In genomic region chr6:124768704-124769044, GRCm38 (mm10) we compare ENCODE assay signal across 8 mouse cellular contexts. TPM values are rescaled to one million over a fixed set of nuclear protein-coding genes. Genes with fewer than 3 reads are reported as not detected.
DNase-seq lines count a peak whose midpoint lies in the region; ATAC-seq and TF ChIP-seq lines count a peak whose summit lies in the region.

No protein-coding gene starts in this region.

- no peaks in the 10 kb centered on the region for H3K4me1 ChIP-seq in heart, adult 2 months (ENCODE audit: control insufficient read depth, insufficient read depth, low read length)
- peaks cover 2% of the 10 kb centered on the region for H3K4me1 ChIP-seq in ES-Bruce4 (ENCODE audit: control insufficient read depth, insufficient read depth, low read length)
- H3K4me1 ChIP-seq in heart, postnatal 0 days (ENCODE audit: control insufficient read depth, insufficient read depth): peaks cover 7% of the 10 kb centered on the region; the same call in 1 of the 2 replicates
- H3K4me1 ChIP-seq in megakaryocyte, embryonic 14.5 days: peaks cover 35% of the 10 kb centered on the region

- ATAC-seq in heart, postnatal 0 days (ENCODE audit: insufficient read depth, low read depth): no peak

- TF ChIP-seq CTCF in heart, adult 2 months (IDR thresholded peaks at IDR 0.05): no peak
- no peak for TF ChIP-seq CTCF in ES-Bruce4 (IDR thresholded peaks at IDR 0.05; ENCODE audit: low read depth, low read length)
- TF ChIP-seq CTCF in heart, postnatal 0 days (IDR thresholded peaks at IDR 0.05; ENCODE audit: low read depth): no peak

- no peaks in the 10 kb centered on the region for H3K79me2 ChIP-seq in heart, adult 2 months (replicated peaks; ENCODE audit: control insufficient read depth, insufficient read depth, low read length)

- H3K27ac ChIP-seq in heart, adult 2 months: no peak overlapping the region
- no peak overlapping the region for H3K27ac ChIP-seq in ES-Bruce4 (ENCODE audit: insufficient read depth, low read length)
- no peak overlapping the region for H3K27ac ChIP-seq in heart, postnatal 0 days (ENCODE audit: low read depth)

- TF ChIP-seq EP300 in heart, adult 2 months (IDR thresholded peaks at IDR 0.05; ENCODE audit: insufficient read depth, low read depth, low read length): no peak
- TF ChIP-seq EP300 in ES-Bruce4 (IDR thresholded peaks at IDR 0.05; ENCODE audit: insufficient read depth, low read depth, low read length): no peak
- TF ChIP-seq EP300 in heart, postnatal 0 days (IDR thresholded peaks at IDR 0.05; ENCODE audit: low read depth): no peak

- no peak for DNase-seq in heart, adult 2 months
- DNase-seq in heart, adult 9 months (ENCODE audit: low spot score in 2 of 2): no peak
- peak; percentile 3 for DNase-seq in heart, postnatal 0 days (ENCODE audit: low spot score)
- no peak for DNase-seq in urinary bladder, postnatal 4 days (ENCODE audit: low spot score in 2 of 2)
- no peak for DNase-seq in thymus, postnatal 36 days
- no peak for DNase-seq in urinary bladder, postnatal 10 days (ENCODE audit: low spot score)

- no peaks in the 10 kb centered on the region for H3K36me3 ChIP-seq in heart, adult 2 months (ENCODE audit: control insufficient read depth, insufficient read depth, low read length)
- no peaks in the 10 kb centered on the region for H3K36me3 ChIP-seq in ES-Bruce4 (ENCODE audit: control insufficient read depth, insufficient read depth, low read length, poor library complexity, severe bottlenecking)
- no peaks in the 10 kb centered on the region for H3K36me3 ChIP-seq in heart, postnatal 0 days (replicated peaks; ENCODE audit: control insufficient read depth, insufficient read depth, low read length)
- H3K36me3 ChIP-seq in megakaryocyte, embryonic 14.5 days (replicated peaks; ENCODE audit: low read length): peaks cover 20% of the 10 kb centered on the region

- H3K9me3 ChIP-seq in ES-Bruce4 (replicated peaks; ENCODE audit: control insufficient read depth, insufficient read depth, low read length, poor library complexity, severe bottlenecking): no peaks in the 10 kb centered on the region
- H3K9me3 ChIP-seq in heart, postnatal 0 days (replicated peaks; ENCODE audit: control insufficient read depth, low read length): no peaks in the 10 kb centered on the region
- no peaks in the 10 kb centered on the region for H3K9me3 ChIP-seq in megakaryocyte, embryonic 14.5 days

- no peak overlapping the region for H3K9ac ChIP-seq in heart, adult 2 months (ENCODE audit: low read depth, low read length)
- peak overlapping the region; percentile 43; the same call in 1 of the 2 replicates for H3K9ac ChIP-seq in ES-Bruce4 (ENCODE audit: low read depth, poor library complexity, severe bottlenecking)
- no peak overlapping the region for H3K9ac ChIP-seq in heart, postnatal 0 days (replicated peaks; ENCODE audit: low read depth, low read length)

- 20% methylated on average over 9 of the region's 9 CpGs for WGBS in heart, adult 2 months
- 13% methylated on average over 9 of the region's 9 CpGs for WGBS in heart, postnatal 0 days

- H3K4me2 ChIP-seq in heart, postnatal 0 days (ENCODE audit: low read depth, low read length): peak overlapping the region; percentile 86

- peaks cover 3% of the 10 kb centered on the region; the same call in 1 of the 2 replicates for H3K27me3 ChIP-seq in heart, adult 2 months (ENCODE audit: control insufficient read depth, insufficient read depth, low read length)
- no peaks in the 10 kb centered on the region for H3K27me3 ChIP-seq in ES-Bruce4 (ENCODE audit: control insufficient read depth, insufficient read depth, low read length, poor library complexity, severe bottlenecking)
- H3K27me3 ChIP-seq in heart, postnatal 0 days (ENCODE audit: control insufficient read depth, insufficient read depth, low read length): 0 out of 2 replicates have a peak, but pooled peaks cover 7% of the 10 kb centered on the region
- H3K27me3 ChIP-seq in megakaryocyte, embryonic 14.5 days (replicated peaks): peaks cover 66% of the 10 kb centered on the region

- intact Hi-C loops in heart, adult 2 months (cut with DNase I): no loop called here

- peak overlapping the region; percentile 51 for H3K4me3 ChIP-seq in heart, adult 2 months
- peak overlapping the region; percentile 75 for H3K4me3 ChIP-seq in ES-Bruce4 (ENCODE audit: low read depth, low read length)
- H3K4me3 ChIP-seq in heart, postnatal 0 days (ENCODE audit: low read depth, low read length): peak overlapping the region; percentile 50
- peak overlapping the region; percentile 93 for H3K4me3 ChIP-seq in megakaryocyte, embryonic 14.5 days (replicated peaks)

- TF ChIP-seq POLR2A in heart, adult 2 months (IDR thresholded peaks at IDR 0.05; ENCODE audit: insufficient read depth, low read depth, low read length): no peak
- no peak for TF ChIP-seq POLR2A in ES-Bruce4 (IDR thresholded peaks at IDR 0.05; ENCODE audit: insufficient read depth, low read length)

RNA-seq across cellular contexts. Expression of gene Eno2, which starts 0.8 kb away (rescaled TPM):
- 1 to 10 TPM; 2.4 to 2.7 TPM for total RNA-seq in heart, adult 2 months (2021)
- 2.4 and 2.7 TPM in 2 replicates for polyA plus RNA-seq in heart, adult 2 months (2012; rRNA removed)
- polyA plus RNA-seq in ES-Bruce4 (2011; ENCODE audit: insufficient read depth, insufficient read length, low read depth, missing spikeins): 7.4 and 8.3 TPM in 2 replicates
- 1.7 and 4.1 TPM in 2 replicates for total RNA-seq in heart, postnatal 0 days (2014; rRNA removed; ENCODE audit: low replicate concordance)
- polyA plus RNA-seq in heart, postnatal 0 days (2015; fragmentation: Nextera tagmentation; extraction: Ambion mirVana): 1.3 and 1.5 TPM in 2 replicates
- polyA plus RNA-seq in megakaryocyte, embryonic 14.5 days (2012; ENCODE audit: insufficient read depth, low replicate concordance): 5.8 and 6.2 TPM in 2 replicates

RNA-seq across cellular contexts. Expression of gene Lrrc23, which starts 10.9 kb away (rescaled TPM):
- not detected for total RNA-seq in heart, adult 2 months (2021)
- polyA plus RNA-seq in heart, adult 2 months (2012; rRNA removed): 0.53 and 3.2 TPM in 2 replicates
- polyA plus RNA-seq in ES-Bruce4 (2011; ENCODE audit: insufficient read depth, insufficient read length, low read depth, missing spikeins): 0.84 TPM in 1 of 2 replicates, not detected in the other
- total RNA-seq in heart, postnatal 0 days (2014; rRNA removed; ENCODE audit: low replicate concordance): not detected in 2 replicates
- polyA plus RNA-seq in heart, postnatal 0 days (2015; fragmentation: Nextera tagmentation; extraction: Ambion mirVana): 0.95 TPM in 1 of 2 replicates, not detected in the other
- polyA plus RNA-seq in megakaryocyte, embryonic 14.5 days (2012; ENCODE audit: insufficient read depth, low replicate concordance): not detected in 2 replicates

RNA-seq across cellular contexts. Expression of gene Atn1, which starts 12.3 kb away (rescaled TPM):
- 10 to 100 TPM; 44.3 to 47.8 TPM for total RNA-seq in heart, adult 2 months (2021)
- polyA plus RNA-seq in heart, adult 2 months (2012; rRNA removed): 24.5 and 32.8 TPM in 2 replicates
- polyA plus RNA-seq in ES-Bruce4 (2011; ENCODE audit: insufficient read depth, insufficient read length, low read depth, missing spikeins): 32.0 and 35.2 TPM in 2 replicates
- 7.8 and 8.5 TPM in 2 replicates for total RNA-seq in heart, postnatal 0 days (2014; rRNA removed; ENCODE audit: low replicate concordance)
- 5.4 and 6.0 TPM in 2 replicates for polyA plus RNA-seq in heart, postnatal 0 days (2015; fragmentation: Nextera tagmentation; extraction: Ambion mirVana)
- polyA plus RNA-seq in megakaryocyte, embryonic 14.5 days (2012; ENCODE audit: insufficient read depth, low replicate concordance): 38.5 and 97.6 TPM in 2 replicates

RNA-seq across cellular contexts. Expression of gene Gm45234, which starts 12.9 kb away (rescaled TPM):
- 1 to 10 TPM in 1 of 2 experiments, not detected in 1; 1.9 TPM for total RNA-seq in heart, adult 2 months (2021)
- polyA plus RNA-seq in heart, adult 2 months (2012; rRNA removed): not detected in 2 replicates
- polyA plus RNA-seq in ES-Bruce4 (2011; ENCODE audit: insufficient read depth, insufficient read length, low read depth, missing spikeins): 0.59 TPM in 1 of 2 replicates, not detected in the other
- not detected in 2 replicates for total RNA-seq in heart, postnatal 0 days (2014; rRNA removed; ENCODE audit: low replicate concordance)
- not detected in 2 replicates for polyA plus RNA-seq in heart, postnatal 0 days (2015; fragmentation: Nextera tagmentation; extraction: Ambion mirVana)
- 43.0 TPM in 1 of 2 replicates, not detected in the other for polyA plus RNA-seq in megakaryocyte, embryonic 14.5 days (2012; ENCODE audit: insufficient read depth, low replicate concordance)

RNA-seq across cellular contexts. Expression of gene Grcc10, which starts 27.5 kb away (rescaled TPM):
- 100 to 1,000 TPM; 280 to 314 TPM for total RNA-seq in heart, adult 2 months (2021)
- 296 and 328 TPM in 2 replicates for polyA plus RNA-seq in heart, adult 2 months (2012; rRNA removed)
- 93.5 and 105 TPM in 2 replicates for polyA plus RNA-seq in ES-Bruce4 (2011; ENCODE audit: insufficient read depth, insufficient read length, low read depth, missing spikeins)
- 119 and 153 TPM in 2 replicates for total RNA-seq in heart, postnatal 0 days (2014; rRNA removed; ENCODE audit: low replicate concordance)
- 492 and 535 TPM in 2 replicates for polyA plus RNA-seq in heart, postnatal 0 days (2015; fragmentation: Nextera tagmentation; extraction: Ambion mirVana)
- polyA plus RNA-seq in megakaryocyte, embryonic 14.5 days (2012; ENCODE audit: insufficient read depth, low replicate concordance): 11.7 and 65.2 TPM in 2 replicates
